Mouse (Mus musculus) small intestine, adult 2 months (tissue): Measurements from ENCODE around the gene Nxt2. TPM values are rescaled to one million over a fixed set of nuclear protein-coding genes. Genes with fewer than 3 reads are reported as not detected.

Experiments
- H3K27ac ChIP-seq: fragments of 200-500 bp; 2 replicates; pipeline ENCODE4 v1.5.1; 2012; ENCODE audit warnings: low read depth, low read length, control low read depth, inconsistent platforms; ENCODE audit not compliant: insufficient read depth
- H3K27me3 ChIP-seq: fragments of 200-500 bp; 2 replicates; pipeline ENCODE4 v1.6.1; 2012; ENCODE audit warnings: mild to moderate bottlenecking, moderate library complexity, low read length, inconsistent platforms; ENCODE audit not compliant: control insufficient read depth, insufficient read depth
- H3K36me3 ChIP-seq: fragments of 200-500 bp; 2 replicates; pipeline ENCODE4 v1.6.1; 2012; ENCODE audit warnings: mild to moderate bottlenecking, low read length, control low read depth, inconsistent platforms; ENCODE audit not compliant: control insufficient read depth, insufficient read depth
- H3K4me1 ChIP-seq: fragments of 200-500 bp; 2 replicates; pipeline ENCODE4 v1.6.1; 2012; ENCODE audit warnings: low read length, inconsistent platforms, mixed read lengths; ENCODE audit not compliant: control insufficient read depth, insufficient read depth, insufficient read length
- H3K4me3 ChIP-seq: fragments of 200-500 bp; 2 replicates; pipeline ENCODE4 v1.5.1; 2012; ENCODE audit warnings: low read depth, mild to moderate bottlenecking, control low read depth, inconsistent platforms, low read length, moderate library complexity
- CTCF ChIP-seq: fragments of 200-500 bp; IDR thresholded peaks from 2 replicates; pipeline ENCODE4 v1.5.1; 2012; ENCODE audit warnings: low read depth, mild to moderate bottlenecking, control low read depth, inconsistent platforms, low read length, moderate library complexity, mixed read lengths; ENCODE audit not compliant: insufficient replicate concordance, insufficient read length; ENCODE audit errors: extremely low read depth
- POLR2A ChIP-seq: fragments of 200-500 bp; IDR thresholded peaks from 2 replicates; pipeline ENCODE4 v1.6.1; 2012; ENCODE audit warnings: low read depth, mild to moderate bottlenecking, control low read depth, inconsistent platforms, low read length, moderate library complexity
- WGBS: fragments of 180-500 bp; shearing (Covaris S2); methylation state at CpG from one replicate; pipeline ENCODE4 v1.1.7; 2018; 5-methylcytosine and 5-hydroxymethylcytosine counted together
- polyA plus RNA-seq: library from polyadenylated mRNA; depleted of rRNA; stranded (reverse); fragments of >200 nt; gene quantifications from 2 replicates; pipeline ENCODE4 v1.2.3, GENCODE M21; 2012; rRNA removed

Gene Nxt2
- polyA plus RNA-seq, 1 experiment, result 0.46 TPM

- Histone ChIP-seq H3K27me3 (no peaks in the 10 kb centered on the region), H3K4me3 (no peak overlapping the region), H3K36me3 (no peaks in the 10 kb centered on the region), H3K4me1 (no peaks in the 10 kb centered on the region), H3K27ac (no peak overlapping the region; the same call in 1 of the 2 replicates)
- 45% methylated on average over 5 of the region's 5 CpGs for WGBS
- no peak for TF ChIP-seq CTCF
- TF ChIP-seq POLR2A, result no peak
These were observed 19.2 kb downstream of the Nxt2 start for GRCm38 (mm10) chrX:142245682-142246327.

GRCm38 (mm10) chrX:142250008-142250736, 23.6 kb downstream of the Nxt2 start:
- TF ChIP-seq CTCF (no peak), POLR2A (no peak)
- Histone ChIP-seq H3K4me1 (peaks cover 2% of the 10 kb centered on the region; the same call in 1 of the 2 replicates), H3K27me3 (no peaks in the 10 kb centered on the region), H3K27ac (peak overlapping the region; percentile 98), H3K4me3 (no peak overlapping the region), H3K36me3 (no peaks in the 10 kb centered on the region)
- 27% methylated on average over 7 of the region's 7 CpGs for WGBS

GRCm38 (mm10) chrX:142276031-142276430, 49.5 kb downstream of the Nxt2 start:
- WGBS, result 57% methylated on average over 3 of the region's 3 CpGs
- H3K4me3 ChIP-seq, result no peak overlapping the region
- H3K4me1 ChIP-seq, result no peaks in the 10 kb centered on the region
- no peaks in the 10 kb centered on the region for H3K36me3 ChIP-seq
- H3K27ac ChIP-seq, result no peak overlapping the region
- TF ChIP-seq POLR2A, result no peak
- TF ChIP-seq CTCF, result no peak
- H3K27me3 ChIP-seq, result no peaks in the 10 kb centered on the region

GRCm38 (mm10) chrX:142276573-142276972, 50.0 kb downstream of the Nxt2 start:
- 61% methylated on average over 3 of the region's 3 CpGs for WGBS
- no peaks in the 10 kb centered on the region for H3K36me3 ChIP-seq
- TF ChIP-seq CTCF (no peak), POLR2A (no peak)
- no peaks in the 10 kb centered on the region for H3K27me3 ChIP-seq
- no peaks in the 10 kb centered on the region for H3K4me1 ChIP-seq
- no peak overlapping the region for H3K27ac ChIP-seq
- H3K4me3 ChIP-seq, result no peak overlapping the region

- H3K27me3 ChIP-seq, result no peaks in the 10 kb centered on the region
- no peak overlapping the region for H3K4me3 ChIP-seq
- no peaks in the 10 kb centered on the region for H3K4me1 ChIP-seq
- H3K36me3 ChIP-seq, result no peaks in the 10 kb centered on the region
- TF ChIP-seq CTCF (no peak), POLR2A (no peak)
- H3K27ac ChIP-seq, result no peak overlapping the region
- WGBS, result 50% methylated on average over 5 of the region's 5 CpGs
These were observed 59.3 kb downstream of the Nxt2 start for GRCm38 (mm10) chrX:142285905-142286304.

Other genes starting within 250 kb of the Nxt2 start
- gene Gucy2f, start 29.8 kb upstream of the Nxt2 start, polyA plus RNA-seq, result not detected in 2 replicates
- gene Kcne1l, start 79.5 kb downstream of the Nxt2 start, polyA plus RNA-seq, result 0.11 TPM in 1 of 2 replicates, not detected in the other
- 0.37 and 0.43 TPM in 2 replicates for gene Acsl4, start 163.8 kb downstream of the Nxt2 start, polyA plus RNA-seq